Mouse (Mus musculus) CD8-positive naive resting alpha-beta T cell, adult 2 months (primary cell): ENCODE data around the gene Igsf9b.

Experiments used
- DNase-seq, 2 experiments: peaks; one replicate each; pipeline ENCODE4 v3.0.0; 2022; ENCODE audit warnings: low read depth in 2 of 2, low spot score in 2 of 2

Igsf9b gene

DNA sequence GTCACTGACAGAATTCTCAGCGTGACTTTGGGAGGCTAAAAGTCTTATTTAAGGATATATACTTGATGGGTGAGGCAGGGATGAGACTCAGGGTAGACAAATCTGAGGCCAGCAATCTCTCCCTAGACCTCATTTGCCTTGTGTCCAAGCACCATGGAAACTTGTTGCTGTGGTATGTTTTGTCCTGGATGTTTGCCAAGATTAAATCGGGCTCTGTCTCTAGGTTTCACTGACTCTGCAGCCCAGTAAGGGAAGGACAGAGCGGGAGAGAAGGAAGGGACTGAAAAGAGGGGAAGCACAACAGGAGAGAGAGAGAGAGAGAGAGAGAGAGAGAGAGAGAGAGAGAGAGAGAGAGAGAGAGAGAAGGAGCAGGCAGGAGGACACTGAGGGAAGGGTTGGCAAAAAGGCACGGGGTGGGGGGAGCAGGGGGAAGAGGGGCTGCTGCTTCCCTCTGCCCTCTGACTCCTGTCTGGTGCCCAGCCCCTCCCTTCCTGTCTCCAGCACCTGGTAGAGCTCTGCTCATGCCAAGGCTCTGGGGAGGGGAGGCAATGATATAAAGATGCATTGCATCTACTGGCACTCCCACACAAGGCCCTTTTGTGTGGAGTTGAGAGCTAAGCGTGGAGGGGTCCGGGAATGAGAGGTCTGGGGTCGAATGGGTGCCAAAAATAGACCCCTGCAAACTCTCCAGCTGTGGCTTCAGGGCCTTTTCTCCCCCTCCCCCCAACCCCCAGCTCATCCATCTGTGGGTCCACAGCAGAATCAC, 9.3 kb upstream of the Igsf9b start:
- no peak for DNase-seq

GRCm38 (mm10) chr9:27294380-27294779, 4.6 kb upstream of the Igsf9b start:
- DNase-seq = no peak

DNA sequence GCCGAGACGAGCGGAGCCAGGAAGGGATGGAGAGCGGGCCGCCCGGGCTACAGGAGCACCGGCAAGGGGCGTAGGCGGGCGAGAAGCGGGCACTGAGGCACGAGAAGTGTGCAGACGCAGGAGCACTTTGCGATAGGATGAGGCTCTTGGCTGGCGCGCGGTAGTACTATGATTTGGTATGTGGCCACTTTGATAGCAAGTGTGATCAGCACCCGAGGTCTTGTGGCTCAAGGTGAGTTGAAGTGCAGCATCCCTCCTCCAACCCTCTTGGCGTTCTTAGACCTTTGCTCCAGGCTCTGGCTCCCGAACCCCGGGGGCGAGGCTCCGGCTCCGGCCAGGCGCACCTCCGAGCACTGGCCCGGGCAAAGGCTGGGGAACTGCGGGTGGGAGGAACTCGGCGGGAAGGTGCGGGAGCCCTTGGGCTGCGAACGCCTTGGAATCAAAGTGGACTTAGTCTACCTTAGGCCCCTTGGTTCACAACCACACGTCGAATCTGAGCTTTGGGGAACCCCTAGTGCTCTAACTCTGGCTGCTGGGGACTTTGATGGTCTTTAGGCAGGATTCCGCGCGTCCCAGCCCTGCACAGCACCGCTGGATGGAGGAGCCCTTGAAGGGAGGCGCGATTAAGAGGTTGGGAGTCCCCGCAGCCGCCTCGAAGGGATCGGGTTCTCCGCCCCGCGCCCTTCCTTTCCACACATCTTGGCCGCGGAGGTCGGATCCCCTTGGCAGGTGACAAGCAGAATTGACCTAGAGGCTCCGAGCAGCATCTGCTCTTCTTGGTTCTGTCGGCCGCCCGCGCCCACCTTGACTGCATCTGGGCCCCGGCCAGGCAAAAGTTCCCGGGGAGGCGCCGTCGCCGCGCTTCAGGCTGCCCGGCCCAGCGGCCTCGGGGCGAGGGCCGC, 533 bp downstream of the Igsf9b start:
- DNase-seq = no peak

- DNase-seq = no peak
Measured at GRCm38 (mm10) chr9:27300188-27300691, 1.2 kb downstream of the Igsf9b start.

GRCm38 (mm10) chr9:27300698-27301097, 1.7 kb downstream of the Igsf9b start:
- no peak for DNase-seq

DNA sequence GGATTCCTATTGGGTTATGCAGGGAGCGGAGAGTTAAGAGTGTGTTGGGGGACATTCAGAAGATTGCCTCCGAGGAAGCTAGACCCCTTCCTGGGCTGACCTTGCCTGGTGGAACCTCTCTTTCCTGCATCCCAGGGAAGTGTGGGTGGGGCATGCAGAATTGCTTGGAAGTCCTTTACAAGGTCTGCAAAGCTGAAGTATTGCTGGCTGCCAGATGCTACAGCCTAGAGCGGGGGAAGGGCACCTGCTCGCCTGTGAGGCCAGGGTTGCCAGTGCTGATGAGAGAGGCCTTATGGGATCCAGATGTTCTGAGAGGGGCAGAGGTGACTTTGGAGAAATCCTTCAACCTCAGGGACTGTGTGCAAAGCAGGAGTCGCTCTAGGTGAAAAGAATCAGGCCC, 2.5 kb downstream of the Igsf9b start:
- DNase-seq = no peak

DNA sequence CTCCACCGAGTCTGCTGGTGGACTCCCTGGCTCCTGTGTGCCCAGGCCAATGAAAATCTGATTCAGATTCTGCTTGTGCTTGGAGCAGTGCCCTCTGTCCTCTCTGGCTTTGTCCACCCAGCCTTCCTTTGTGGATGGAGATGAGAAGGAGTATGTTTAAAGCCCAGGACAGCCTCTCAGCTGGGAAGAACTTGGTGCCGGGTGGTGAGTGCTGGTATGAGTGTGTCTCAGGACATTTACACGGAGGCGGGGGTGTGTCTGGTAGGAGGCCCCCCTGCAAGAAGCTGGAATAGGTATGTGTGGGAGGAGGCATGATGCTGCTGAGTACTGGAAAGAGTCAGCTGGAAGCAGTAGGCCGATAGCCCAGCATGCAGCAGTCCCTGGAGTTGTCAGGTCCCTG, 3.3 kb downstream of the Igsf9b start:
- no peak for DNase-seq

GRCm38 (mm10) chr9:27303571-27304484, 4.8 kb downstream of the Igsf9b start:
- no peak for DNase-seq

- no peak for DNase-seq
Measured at GRCm38 (mm10) chr9:27304485-27305102, 5.6 kb downstream of the Igsf9b start.

- no peak for DNase-seq
Measured at GRCm38 (mm10) chr9:27305502-27305901, 6.5 kb downstream of the Igsf9b start.

DNA sequence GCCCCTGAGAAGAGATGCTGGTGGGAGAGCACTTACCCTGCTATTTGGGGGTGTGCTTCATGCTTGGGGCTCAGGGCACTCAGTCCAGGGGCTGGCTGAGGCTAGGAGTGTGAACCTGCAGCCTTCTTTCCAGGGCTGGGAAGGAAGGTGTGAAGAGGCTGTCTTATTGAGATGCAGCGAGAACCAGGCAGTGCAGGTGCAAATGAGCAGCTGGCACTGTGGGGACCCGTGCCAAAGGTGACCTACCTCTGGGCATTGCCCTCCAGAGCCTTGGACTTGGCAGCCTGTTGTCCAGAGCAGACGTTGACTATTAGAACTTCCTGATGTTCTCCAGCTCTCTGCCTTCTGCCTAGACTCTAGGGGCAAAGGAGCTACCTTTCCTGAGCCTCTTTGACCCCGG, 7.6 kb downstream of the Igsf9b start:
- DNase-seq = no peak

GRCm38 (mm10) chr9:27307265-27307664, 8.3 kb downstream of the Igsf9b start:
- no peak for DNase-seq

GRCm38 (mm10) chr9:27308045-27308444, 9.0 kb downstream of the Igsf9b start:
- DNase-seq = no peak

- no peak for DNase-seq
Measured at GRCm38 (mm10) chr9:27308561-27308960, 9.6 kb downstream of the Igsf9b start.

GRCm38 (mm10) chr9:27310005-27310404, 11.0 kb downstream of the Igsf9b start:
- no peak for DNase-seq

DNA sequence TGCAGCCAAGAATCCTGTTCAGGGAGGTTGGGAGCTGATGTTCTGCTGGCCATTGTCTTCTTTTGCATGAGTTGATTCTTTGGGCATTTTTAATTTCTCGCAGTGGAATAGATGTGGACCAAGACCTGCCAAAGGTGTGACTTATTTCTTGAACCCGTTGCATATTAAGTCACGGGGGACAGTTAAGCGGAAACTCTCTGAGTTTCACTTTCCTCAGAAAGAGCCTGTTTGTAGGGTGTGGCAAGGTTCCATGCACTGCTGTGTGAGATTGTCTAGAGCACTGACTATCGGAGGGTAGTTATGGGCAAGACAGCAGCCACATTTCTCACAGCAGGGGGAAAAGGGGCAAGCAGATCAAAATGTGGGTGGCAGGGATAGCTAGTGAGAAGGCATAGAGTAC, 14.4 kb downstream of the Igsf9b start:
- no peak for DNase-seq

GRCm38 (mm10) chr9:27321267-27321666, 22.3 kb downstream of the Igsf9b start:
- DNase-seq = no peak

DNA sequence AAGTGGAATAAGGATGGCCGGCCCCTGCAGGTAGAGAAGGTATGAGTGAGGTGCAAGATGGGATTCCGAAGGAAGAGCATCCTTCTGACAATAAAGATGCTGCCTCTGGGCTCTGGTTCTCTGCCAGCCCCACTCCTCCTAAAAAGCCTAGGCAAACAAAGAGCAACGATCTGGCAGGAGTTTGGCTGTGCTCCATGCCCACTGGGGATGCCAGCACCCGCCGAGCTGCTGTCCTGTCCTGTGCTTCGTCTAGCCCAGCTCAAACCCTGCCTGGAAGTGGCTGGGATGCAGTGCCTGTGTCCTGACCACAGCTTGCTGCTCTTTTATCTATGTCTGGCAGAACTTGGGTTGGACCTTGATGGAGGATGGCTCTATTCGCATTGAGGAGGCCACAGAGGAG, 23.3 kb downstream of the Igsf9b start:
- no peak for DNase-seq

DNA sequence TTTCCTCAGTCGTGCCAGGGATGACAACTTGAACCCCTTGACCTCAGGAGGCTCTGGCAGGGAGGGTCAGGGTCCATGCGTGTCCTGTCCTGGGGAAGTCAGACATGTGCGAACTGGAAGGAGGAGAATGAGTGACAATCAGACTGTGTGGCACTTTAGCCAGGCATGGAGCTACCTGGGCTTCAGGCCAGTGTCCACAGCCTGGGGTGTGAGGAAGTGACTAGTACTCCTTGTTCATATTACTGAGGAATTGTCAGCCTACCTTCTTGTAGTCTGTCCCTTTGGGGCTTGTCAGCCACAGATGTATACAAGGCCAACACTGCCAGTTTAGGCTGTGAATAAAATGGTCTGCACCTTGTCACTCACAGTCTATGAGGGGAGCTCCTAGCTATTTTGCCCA, 24.4 kb downstream of the Igsf9b start:
- no peak for DNase-seq

DNA sequence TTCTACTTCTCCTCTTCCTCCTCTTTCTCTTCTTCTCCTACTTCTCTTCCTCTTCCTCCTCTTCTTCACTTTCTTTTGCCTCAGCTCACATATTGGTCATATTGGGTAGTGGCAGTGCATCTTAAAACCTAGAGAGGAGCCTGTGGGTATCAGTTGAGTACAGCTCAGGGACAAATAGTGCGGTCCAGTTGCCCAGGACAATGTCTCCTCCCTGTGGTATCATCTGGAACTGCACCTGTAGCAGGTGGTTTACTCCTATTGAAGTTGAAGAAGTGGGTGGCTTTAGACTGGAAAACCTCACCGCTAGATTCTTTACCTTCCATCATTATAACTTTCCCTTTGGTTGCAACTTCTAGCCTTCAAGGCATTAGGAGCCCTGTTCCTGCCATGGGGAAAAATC, 26.9 kb downstream of the Igsf9b start:
- no peak for DNase-seq

DNA sequence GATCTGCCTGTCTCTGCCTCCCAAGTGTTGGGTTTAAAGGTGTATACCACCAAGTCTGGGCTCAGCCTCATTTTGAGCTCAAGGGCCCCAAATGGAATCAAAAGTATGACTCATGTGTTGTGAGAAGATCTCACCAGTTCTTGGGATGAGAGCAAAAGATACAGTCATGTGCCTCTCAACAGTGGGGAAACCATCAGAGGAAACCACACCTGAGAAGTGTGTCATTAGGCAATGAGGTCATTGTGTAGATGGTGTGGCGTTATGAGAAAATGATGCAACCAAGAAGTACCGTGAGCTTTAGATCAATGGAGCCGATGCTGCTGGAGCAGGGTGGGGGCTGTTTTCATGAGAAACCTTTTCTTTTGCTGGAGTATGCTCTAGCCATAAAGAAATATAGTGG, 28.6 kb downstream of the Igsf9b start:
- DNase-seq = no peak
